Mouse (Mus musculus): Measurements from ENCODE around the gene Map3k14. TPM values are rescaled to one million over a fixed set of nuclear protein-coding genes. Genes with fewer than 3 reads are reported as not detected.

Gene Map3k14
- total RNA-seq, 2 experiments from 2014 or later = 3.2 to 4.0 TPM

DNA sequence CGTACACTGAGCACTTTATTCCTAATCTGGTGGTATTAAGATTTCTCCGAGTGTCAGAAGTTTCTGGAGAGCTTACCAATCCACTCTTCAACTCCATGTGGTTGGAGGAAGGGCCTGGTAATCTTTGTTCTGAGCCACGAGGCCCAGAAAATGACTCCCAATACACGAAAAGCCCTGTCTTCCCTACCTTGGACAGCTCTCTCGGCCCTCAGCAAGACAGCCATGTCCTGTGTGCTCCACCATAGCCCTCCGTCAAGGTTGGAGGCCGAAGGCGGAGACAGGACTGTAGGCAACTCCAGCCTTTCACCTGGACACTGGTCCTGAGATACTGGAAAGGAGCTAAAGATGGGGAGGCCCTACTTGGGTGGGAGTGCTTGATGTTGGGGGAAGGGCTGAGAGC is 57.0 kb downstream of the Map3k14 start:
- no peak for DNase-seq (ENCODE audit: low spot score)

DNA sequence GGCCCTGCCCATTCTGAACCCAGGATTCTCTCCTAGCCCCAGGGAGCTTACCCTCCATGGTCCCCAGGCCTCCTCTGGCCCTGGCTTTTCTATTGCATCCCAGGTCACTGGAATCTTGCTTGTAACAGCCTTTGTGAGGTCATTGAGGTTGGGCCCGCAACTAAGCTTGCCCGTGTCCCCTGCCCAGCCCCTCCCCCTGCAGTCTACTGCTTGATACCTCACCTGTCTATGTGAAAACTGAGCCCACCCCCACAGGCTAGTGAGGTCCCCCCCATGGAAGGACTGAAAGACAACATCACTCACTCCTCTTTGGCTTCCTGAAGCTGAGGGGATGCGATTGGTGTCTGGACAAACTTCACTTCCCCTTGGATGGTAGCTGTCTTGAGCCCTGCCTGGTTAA is 58.8 kb downstream of the Map3k14 start, which contains the start of gene 1700023F06Rik:
Gene 1700023F06Rik, minus strand, starts transcription at position 101 of the 400 bp plus-strand sequence.
- no peak for DNase-seq (ENCODE audit: low spot score)

DNA sequence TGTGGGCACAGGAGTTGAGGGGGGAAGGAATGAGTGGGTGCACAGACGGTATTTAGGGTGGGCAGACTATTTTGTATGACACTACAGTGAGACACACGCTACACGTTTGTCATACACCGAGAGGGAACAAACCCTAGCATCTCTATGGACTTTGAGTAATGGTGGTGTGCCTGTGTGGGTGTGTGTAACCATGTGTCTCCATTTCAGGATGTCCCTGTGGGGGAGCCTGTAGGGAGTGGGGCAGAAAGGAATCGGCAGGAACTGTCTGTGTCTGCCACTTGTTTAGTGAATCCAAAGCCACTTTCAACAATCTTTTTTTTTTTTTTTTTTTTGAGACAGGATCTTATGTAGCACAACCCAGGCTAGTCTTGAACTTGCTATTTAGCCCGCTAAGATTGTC is 61.1 kb downstream of the Map3k14 start:
- no peak for DNase-seq (ENCODE audit: low spot score)

DNA sequence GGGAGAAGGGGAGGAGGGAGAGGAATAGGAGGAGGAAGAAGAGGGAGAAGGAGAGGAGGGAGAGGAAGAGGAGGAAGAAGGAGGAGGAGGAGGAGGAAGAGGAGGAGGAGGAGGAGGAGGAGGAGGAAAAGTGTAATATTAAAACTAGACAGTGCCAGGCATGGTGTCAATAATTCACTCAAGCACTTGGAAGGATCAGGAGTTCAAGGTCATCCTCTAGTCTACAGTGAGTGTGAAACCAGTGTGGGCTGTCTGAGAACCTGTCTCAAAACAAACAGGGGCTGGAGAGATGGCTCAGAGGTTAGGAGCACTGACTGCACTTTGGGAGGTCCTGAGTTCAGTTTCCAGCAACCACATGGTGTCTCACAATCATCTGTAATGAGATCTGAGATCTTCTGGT is 64.9 kb downstream of the Map3k14 start:
- DNase-seq (ENCODE audit: low spot score) = no peak

DNA sequence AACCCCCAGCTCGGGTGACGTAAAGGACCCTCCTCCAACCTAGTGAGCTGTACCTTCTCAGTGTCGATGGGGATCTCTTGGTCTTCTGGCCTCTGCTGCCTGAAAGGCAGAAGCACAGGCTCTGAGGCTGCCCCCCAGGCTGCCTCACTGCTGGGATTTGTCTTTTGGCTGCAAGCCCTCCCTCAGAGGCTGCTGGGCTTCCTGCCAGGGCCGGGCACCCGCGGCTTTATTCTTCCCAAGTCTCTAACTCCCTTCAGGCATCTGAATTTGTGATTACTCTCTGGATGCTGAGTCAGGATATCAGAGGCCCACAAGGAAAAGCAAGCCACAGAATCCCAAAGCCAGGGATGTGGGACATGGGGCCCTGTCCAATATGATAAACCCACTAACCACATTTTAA is 65.6 kb downstream of the Map3k14 start:
- DNase-seq (ENCODE audit: low spot score) = no peak

DNA sequence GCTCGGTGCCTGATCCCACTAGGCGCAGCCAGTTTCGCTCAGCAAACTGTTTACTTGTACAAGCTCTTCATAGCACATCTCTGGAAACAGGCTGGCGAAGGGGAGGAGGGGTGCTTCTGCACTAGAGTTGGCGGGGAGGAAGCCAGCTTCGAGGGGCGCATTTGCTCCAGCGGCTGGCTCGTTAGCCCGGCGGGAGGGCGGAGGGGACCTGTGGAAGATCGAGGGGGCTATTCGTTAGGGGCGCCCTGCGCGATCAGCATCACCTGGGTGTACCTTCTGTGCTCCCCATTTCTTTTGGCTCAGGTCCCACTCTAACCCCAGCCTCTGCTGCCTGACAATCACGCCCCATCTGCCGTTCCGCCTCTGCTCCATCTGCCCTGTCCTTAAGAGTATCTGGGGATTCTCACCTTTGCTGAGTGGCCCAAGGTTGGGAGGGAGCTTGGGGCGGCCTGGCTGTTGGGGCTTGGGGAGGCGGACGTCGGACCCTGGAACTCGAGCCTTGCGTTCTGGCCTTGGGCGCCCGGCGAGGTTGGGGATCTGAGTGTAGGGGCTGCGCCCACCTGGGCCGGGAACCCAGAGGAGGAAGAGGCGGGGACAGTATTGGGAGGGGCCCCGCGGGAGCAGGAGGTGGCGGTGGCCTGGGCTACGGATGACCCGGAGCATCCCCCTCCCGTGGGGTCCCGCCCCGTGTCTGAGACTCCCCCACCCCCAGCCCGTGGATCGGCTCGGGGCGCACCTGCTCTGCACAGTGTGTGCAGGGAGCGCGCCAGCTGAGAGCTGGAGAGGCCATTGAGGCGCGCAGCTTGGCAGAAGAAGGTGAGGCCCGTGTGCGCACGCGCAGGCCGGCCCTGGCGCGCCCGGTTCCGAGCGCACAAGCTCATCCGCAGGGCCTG is 68.1 kb downstream of the Map3k14 start:
- no peak for DNase-seq (ENCODE audit: low spot score)

DNA sequence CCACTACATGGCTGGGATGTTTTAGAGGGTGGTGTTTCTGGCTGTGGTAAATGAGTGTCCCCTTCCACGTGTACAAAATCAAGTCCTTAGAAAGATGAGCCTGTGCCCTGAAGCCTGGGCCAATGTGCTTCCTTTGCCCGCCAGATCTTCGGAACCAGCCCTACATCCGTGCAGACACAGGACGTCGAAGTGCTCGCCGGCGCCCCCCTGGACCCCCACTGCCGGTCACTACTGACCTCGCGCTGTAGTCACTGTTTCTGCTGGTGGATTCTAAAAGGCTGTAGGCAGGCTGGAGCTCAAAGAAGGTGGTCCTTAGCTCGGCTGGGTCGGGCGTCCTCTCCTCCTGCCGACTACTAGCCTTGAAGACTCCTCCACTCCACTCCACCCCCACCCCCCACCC is 68.9 kb downstream of the Map3k14 start:
- DNase-seq (ENCODE audit: low spot score) = no peak

DNA sequence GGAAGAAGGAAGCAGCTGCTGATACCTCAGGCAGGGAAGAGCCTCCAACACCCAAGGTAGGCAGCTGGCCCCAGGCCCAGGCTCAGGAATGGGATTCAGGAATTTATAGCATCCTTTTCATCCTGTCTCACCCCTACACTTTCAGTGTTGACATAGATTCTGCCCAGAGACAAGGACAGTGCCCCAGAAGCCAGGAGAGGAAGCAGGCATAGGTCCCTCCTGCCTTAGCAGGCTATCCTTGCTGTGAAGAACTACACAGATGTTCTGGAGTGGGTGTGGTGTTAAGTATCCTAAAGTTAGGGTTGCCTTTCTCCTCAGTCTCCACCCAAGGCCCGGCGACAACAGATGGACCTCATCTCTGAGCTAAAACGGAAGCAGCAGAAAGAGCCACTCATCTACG is 69.9 kb downstream of the Map3k14 start:
- DNase-seq (ENCODE audit: low spot score) = no peak

DNA sequence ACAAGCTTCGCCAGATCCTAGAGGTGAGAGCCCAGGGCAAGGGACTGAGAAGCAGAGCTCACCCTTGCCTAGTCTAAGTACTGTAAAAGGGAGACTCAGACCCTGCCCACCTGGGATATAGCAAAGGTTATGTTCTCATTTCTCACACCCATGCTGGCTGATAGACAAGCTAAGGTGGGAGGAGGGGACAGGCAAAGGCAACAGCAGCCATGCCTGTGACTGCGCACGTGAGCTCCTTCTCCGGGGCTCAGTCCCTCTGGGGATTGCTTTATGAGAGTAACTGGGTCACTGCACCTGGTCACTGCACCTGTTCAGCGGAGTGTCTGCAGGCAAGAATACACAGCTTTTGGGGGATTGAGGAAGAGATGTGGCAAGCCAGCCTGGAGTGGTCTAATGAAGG is 71.6 kb downstream of the Map3k14 start:
- DNase-seq (ENCODE audit: low spot score) = no peak

DNA sequence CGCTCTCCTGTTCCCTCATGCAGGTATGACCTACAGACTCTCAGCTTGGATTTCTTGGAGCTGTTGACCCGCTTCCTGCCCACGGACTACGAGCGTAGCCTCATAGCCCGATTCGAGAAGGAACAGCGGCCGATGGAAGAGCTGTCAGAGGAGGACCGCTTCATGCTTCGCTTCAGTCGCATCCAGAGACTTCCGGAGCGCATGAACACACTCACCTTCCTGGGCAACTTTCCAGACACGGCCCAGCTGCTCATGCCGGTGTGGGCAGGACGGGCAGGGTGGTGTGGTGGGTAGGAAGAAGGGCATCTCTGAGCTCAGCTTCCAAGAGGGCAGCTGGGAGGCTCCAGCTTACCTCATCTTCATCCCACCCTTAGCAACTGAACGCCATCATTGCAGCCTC is 72.0 kb downstream of the Map3k14 start:
- DNase-seq (ENCODE audit: low spot score) = no peak

DNA sequence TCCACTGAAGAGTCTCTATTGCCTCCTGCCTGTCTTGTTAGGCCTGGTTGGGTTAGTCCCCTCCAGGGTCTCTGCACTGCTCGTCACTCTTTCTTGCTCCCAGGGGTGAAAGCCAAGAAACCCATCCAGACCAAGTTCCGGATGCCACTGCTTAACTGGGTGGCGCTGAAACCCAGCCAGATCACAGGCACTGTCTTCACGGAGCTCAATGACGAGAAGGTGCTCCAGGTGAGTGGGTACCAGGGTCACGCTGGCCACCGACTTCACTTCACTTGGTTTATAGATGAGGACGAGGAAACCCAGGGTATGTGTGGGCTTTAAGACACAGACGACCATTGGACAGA is 73.5 kb downstream of the Map3k14 start:
- DNase-seq (ENCODE audit: low spot score) = no peak

DNA sequence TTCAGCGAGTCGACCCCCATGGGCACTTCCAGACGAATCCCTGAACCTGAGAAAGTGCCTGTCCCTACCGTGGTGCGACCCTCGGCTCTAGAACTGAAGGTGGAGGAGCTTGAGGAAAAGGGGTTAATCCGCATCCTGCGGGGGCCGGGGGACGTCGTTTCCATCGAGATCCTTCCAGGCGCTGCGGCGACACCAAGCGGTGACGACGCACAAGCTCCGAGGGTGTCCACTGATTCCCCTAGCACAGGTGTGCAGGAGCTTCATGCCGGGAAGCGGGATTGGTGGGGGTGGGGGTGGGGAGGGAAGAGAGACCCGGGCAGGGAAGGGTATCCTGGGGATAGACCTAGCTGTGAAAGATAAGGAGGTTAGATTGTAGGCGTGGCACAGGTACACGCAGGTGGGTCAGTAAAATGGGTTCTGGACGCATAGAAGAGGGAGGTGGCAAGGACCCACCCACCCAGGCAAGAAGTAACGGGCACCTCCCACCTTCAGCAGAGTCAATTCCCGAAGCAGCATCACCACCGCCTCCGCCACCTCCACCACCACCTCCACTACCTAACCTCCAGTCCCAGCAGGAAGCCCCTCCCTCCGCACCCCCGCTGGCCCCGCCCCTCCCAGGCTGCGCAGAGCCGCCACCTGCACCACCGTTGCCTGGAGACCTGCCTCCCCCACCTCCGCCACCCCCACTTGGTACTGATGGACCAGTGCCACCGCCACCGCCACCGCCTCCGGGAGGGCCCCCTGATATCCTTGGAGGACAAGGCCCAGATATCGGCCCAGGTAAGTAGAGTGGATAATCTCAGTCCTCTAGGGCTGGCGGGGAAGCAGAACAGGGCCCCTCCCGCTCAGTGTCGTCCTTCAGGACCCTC is 74.1 kb downstream of the Map3k14 start:
- DNase-seq (ENCODE audit: low spot score) = no peak

DNA sequence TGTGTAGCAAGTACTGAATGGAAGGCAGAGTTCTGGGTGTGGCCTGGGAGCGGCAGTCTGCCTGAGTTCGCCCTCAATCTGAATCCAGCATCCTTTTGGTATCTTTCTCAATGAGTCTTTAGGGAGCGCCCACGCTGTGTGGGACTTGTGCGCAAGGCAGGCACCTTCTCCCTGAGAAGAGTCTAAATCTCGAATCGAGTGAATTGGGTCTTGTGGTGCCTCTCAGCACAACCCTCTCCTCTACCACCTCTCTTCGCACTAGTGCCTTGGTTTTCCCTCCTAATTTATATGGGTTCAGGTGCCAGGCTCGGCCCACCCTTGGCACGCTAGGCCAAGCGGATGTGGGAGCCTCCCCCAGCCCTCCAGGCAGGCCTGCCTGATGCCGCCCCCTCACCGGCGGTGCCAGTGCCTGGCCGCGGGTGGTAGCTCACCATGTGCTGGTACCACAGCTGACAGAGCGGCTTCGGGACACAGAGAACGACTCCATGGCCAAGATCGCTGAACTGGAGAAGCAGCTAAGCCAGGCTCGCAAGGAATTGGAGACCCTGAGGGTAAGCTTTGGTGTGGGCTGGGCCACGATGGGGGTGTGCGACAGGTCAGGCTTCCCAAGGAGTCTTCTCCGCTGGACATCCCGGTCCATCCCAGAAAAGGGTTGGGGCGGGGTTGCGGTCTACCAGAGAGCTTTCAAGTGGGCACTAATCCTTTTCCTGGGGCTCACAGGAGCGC is 74.9 kb downstream of the Map3k14 start:
- DNase-seq (ENCODE audit: low spot score) = no peak

DNA sequence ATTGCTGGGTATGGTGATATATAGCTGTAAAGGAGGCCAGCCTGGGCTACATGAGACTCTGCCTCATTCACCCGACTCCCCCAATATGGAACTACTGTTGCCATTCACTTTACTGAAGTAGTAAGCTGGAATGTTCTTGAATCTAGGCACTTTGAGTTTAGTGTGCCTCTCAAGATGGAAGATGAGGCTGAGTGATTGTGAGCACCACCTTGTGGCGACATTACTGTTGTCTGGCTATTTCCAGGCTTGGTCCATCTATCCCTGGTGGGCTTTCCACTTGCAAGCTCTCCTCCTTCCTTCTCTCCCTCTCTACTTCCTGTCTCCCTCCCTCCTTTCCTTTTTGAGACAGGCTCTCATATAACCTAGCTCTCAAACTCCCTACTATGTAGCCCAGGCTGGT is 82.4 kb downstream of the Map3k14 start:
- peak; percentile 56 for DNase-seq (ENCODE audit: low spot score)

DNA sequence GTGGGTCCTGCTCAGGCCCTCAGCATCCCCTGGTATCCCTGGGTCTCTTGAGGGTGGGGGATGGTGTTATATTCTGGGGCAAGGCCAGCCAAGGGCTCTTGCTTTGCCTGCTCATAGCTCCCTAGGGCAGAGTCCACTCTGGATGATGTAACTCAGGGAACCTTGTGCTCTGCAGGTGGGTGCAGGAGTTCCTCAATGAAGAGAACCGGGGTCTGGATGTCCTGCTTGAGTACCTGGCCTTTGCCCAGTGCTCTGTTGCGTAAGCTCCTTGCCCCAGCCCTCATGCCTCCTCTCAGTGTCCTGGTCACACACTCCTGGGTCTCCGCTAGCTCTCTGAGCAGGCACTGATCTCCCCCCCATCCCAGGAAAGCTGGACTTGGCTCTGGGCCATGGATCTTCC is 85.4 kb downstream of the Map3k14 start:
- no peak for DNase-seq (ENCODE audit: low spot score)

DNA sequence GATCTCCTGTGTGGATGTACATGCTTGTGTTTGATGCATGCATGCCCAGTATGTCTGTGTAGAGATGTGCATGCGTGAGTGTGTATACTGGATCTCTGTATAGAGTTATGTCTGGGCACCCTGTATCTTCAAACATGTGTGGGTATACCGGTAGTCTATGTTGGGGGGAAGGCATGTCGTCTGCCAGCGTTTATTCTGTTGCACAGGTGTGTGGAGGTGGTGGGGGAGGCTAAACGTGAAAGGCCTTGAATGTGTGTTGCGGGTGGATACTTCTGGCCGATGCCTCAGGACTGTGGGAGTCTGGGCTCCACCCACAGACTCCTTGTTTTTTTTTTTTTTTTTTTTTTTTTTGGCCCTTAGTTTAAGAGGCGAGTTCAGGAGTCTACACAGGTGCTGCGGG is 85.9 kb downstream of the Map3k14 start:
- no peak for DNase-seq (ENCODE audit: low spot score)

DNA sequence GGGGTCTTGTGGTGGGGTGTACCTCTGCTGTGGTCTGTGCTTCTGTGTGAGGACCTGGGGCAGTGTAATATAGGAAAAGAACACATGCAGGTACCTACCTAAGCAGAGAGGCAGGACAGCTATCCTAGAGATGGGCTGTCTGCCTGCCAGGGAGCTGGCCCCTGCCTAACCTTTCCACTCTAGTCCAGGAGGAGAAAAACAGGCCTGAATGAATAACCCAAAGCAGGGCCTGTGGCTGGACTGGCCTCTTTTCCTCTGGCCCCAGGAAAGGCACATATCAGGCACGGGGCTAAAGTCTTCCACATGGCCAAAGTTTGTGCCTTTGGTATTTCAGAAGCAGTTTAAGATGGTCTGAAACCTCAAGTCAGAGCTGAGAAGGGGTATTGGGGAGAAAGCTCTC is 86.8 kb downstream of the Map3k14 start:
- no peak for DNase-seq (ENCODE audit: low spot score)

DNA sequence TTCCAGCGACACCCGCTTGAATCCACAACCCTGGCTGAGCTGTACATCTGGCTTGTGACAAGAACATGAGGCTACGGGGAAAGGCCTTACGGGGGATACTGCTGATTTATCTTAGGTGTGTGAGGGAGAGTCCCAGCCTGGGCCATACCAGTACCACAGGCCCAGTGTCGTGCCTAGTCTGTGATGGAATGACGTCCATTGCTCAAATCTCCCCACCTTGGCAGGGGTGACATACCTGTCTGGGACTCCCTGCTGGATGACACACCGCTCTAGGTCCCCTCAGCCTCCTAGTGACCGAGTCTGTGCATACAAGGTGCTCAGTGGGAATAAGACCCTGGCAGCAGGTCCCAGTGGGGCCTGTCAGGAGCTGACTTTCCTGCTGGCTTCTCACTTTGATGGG is 88.5 kb downstream of the Map3k14 start:
- DNase-seq (ENCODE audit: low spot score) = no peak

DNA sequence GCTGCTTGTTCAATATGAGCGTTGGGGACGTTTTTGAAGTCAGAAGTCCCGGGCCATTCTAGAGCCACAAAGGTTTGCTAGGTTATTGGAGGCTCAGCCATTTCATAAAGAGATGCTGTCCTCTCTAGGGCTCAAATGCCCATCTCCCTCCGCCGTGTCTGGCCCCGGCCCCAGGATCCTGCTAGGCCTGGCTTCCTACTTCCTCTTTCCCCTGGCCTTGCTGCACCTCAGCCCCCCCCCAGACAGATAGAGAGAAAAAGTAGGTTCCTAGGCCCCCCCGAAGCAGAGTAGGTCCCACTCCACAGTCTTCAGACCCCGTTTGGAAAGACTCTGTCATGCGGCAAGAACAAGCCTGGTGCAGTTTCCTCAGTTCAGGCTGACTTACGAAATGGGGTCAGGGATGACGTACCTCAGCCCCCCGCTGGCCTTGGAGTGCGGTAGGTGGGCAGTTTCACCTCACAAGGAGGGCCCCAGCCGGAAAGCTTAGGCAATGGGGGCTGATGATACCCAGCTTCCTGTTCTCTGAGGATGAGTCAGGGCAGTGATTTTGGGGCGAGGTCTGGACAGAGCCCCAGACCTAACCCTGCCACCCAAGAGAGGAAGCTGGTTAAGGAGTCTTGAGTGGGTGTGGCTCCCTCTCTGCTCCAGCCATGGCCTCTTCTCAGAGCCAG is 89.3 kb downstream of the Map3k14 start:
- no peak for DNase-seq (ENCODE audit: low spot score)

DNA sequence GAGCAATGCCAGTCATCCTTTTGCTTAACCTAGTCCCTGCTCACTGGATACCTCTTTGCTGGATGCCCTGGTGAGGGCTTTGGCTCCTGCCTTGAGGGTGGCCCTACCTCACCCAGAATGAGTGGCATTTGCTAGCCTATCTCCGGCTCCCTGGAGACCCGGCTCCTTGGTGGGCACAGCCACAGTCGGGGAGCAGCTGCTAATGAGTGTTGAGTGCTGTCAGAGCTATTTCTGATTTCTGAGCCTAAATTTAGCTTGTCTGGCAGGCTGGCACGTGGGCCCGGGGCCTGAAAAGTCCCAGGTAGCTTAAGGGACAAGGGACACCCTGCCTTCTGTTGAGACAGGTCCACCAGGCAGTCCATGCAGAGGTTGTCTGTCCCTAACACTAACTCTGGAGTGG is 90.1 kb downstream of the Map3k14 start:
- no peak for DNase-seq (ENCODE audit: low spot score)

DNA sequence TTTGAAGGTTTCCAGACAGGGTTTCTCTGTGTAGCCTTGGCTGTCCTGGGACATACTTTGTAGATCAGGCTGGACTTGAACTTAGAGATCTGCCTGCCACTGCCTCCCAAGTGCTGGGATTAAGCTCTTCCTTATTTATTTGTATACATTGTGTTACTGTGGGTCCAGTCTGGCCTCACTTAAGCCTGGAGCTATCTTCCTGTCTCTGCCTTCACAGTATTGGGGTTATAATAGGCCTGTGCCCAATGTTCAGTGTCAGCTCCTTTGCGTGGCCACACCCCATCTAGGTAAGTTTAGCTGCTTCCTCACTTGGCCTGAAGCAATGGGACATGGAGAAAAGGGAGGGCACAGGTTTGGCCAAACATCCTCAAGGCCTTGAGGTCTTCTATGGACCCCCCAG is 90.8 kb downstream of the Map3k14 start:
- no peak for DNase-seq (ENCODE audit: low spot score)
